Mouse (Mus musculus) left cerebral cortex, postnatal 14 days (tissue): ENCODE results near the gene 4931422A03Rik. TPM values are rescaled to one million over a fixed set of nuclear protein-coding genes. Genes with fewer than 3 reads are reported as not detected.
A peak's percentile ranks its signal among the peaks of the same experiment; 100 is the strongest.

Source experiments
- DNase-seq, 2 experiments: peaks; one replicate each; pipeline ENCODE4 v3.0.0; 2021 to 2022; ENCODE audit warnings: low spot score in 2 of 2, mixed read lengths in 1 of 2
- intact Hi-C: fragments of 180-260 bp; cut with DNase I; formaldehyde crosslinking; loops from one replicate; pipeline ENCODE4 v1.15.1; 2025
- total RNA-seq, 2 experiments: library from RNA; stranded (reverse); gene quantifications; 2 replicates each; pipeline ENCODE4 v1.2.3; 2021

Gene 4931422A03Rik
- total RNA-seq, 2 experiments from 2014 or later: not detected

GRCm38 (mm10) chr2:103977216-103977615, 50.9 kb downstream of the 4931422A03Rik start:
- no peak for DNase-seq
- intact Hi-C loops: no loop called here

GRCm38 (mm10) chr2:103975904-103976303, 52.3 kb downstream of the 4931422A03Rik start:
- no peak for DNase-seq
- intact Hi-C loops: no loop called here

- intact Hi-C loops: no loop called here
- DNase-seq: no peak
Observed at GRCm38 (mm10) chr2:103971838-103972237, 56.3 kb downstream of the 4931422A03Rik start.

- intact Hi-C loops: no loop called here
- no peak for DNase-seq
Observed at GRCm38 (mm10) chr2:103970791-103971649, 57.1 kb downstream of the 4931422A03Rik start.

GRCm38 (mm10) chr2:103970041-103970790, 57.9 kb downstream of the 4931422A03Rik start:
- no peak for DNase-seq
- intact Hi-C loops: no loop called here

GRCm38 (mm10) chr2:103969437-103970040, 58.6 kb downstream of the 4931422A03Rik start:
- intact Hi-C loops: no loop called here
- peak; percentile 58 to 62 for DNase-seq

GRCm38 (mm10) chr2:103968919-103969436, 59.2 kb downstream of the 4931422A03Rik start:
- intact Hi-C loops: no loop called here
- no peak for DNase-seq

GRCm38 (mm10) chr2:103968186-103968585, 60.0 kb downstream of the 4931422A03Rik start:
- intact Hi-C loops: no loop called here
- DNase-seq: no peak

- intact Hi-C loops: no loop called here
- DNase-seq: no peak
Observed at GRCm38 (mm10) chr2:103965391-103965790, 62.8 kb downstream of the 4931422A03Rik start.

GRCm38 (mm10) chr2:103962349-103962748, 65.8 kb downstream of the 4931422A03Rik start:
- DNase-seq: no peak
- intact Hi-C loops: no loop called here

GRCm38 (mm10) chr2:103959574-103959973, 68.6 kb downstream of the 4931422A03Rik start:
- DNase-seq: no peak
- intact Hi-C loops: no loop called here

- intact Hi-C loops: no loop called here
Observed at GRCm38 (mm10) chr2:103959066-103959465, 69.1 kb downstream of the 4931422A03Rik start.

GRCm38 (mm10) chr2:103958634-103959033, 69.5 kb downstream of the 4931422A03Rik start:
- no peak for DNase-seq
- intact Hi-C loops: no loop called here

More at GRCm38 (mm10) chr2:103959066-103959465, 69.1 kb downstream of the 4931422A03Rik start:
- no peak for DNase-seq

GRCm38 (mm10) chr2:103957649-103958546, 70.3 kb downstream of the 4931422A03Rik start, which contains the start of gene Lmo2:
Gene Lmo2, plus strand, starts transcription at chr2:103957986.
- intact Hi-C loops: no loop called here
- DNase-seq: no peak

- intact Hi-C loops: no loop called here
- no peak for DNase-seq
Observed at GRCm38 (mm10) chr2:103956867-103957266, 71.3 kb downstream of the 4931422A03Rik start.

GRCm38 (mm10) chr2:103955714-103956113, 72.4 kb downstream of the 4931422A03Rik start:
- no peak for DNase-seq
- intact Hi-C loops: no loop called here

GRCm38 (mm10) chr2:103953050-103953835, 74.9 kb downstream of the 4931422A03Rik start:
- no peak for DNase-seq
- intact Hi-C loops: no loop called here
